Mouse (Mus musculus) erythroid progenitor cell, adult 5-6 weeks (primary cell): ENCODE data around the gene Zfyve21. TPM values are rescaled to one million over a fixed set of nuclear protein-coding genes. Genes with fewer than 3 reads are reported as not detected.

ENCODE experiments used
- ATAC-seq: replicated peaks from 2 replicates; pipeline ENCODE4 v1.8.0; 2016; ENCODE audit warnings: moderate number of reproducible peaks, mild to moderate bottlenecking, moderate TSS enrichment, inconsistent platforms; ENCODE audit not compliant: poor library complexity, low FRiP score, severe bottlenecking
- total RNA-seq, 2 experiments: library from RNA; stranded (forward) in 1 of 2; stranded (reverse) in 1 of 2; fragments of 150-400 nt in 1 of 2; fragments of 186-747, 209-891 nt in 1 of 2; gene quantifications; 2 replicates each; pipeline versions ENCODE4 v1.2.3 to v1.2.4; 2015 to 2017; ENCODE audit warnings: low replicate concordance in 2 of 2

Zfyve21 gene
- total RNA-seq, 2 experiments from 2014 or later: 4.2 to 8.4 TPM

- ATAC-seq: no peak
Observed at GRCm38 (mm10) chr12:111797251-111797650, 16.7 kb upstream of the Zfyve21 start.

GRCm38 (mm10) chr12:111798493-111798892, 15.5 kb upstream of the Zfyve21 start:
- ATAC-seq: no peak

- no peak for ATAC-seq
Observed at GRCm38 (mm10) chr12:111800459-111801183, 13.3 kb upstream of the Zfyve21 start.

GRCm38 (mm10) chr12:111803538-111803937, 10.4 kb upstream of the Zfyve21 start:
- ATAC-seq: no peak

DNA sequence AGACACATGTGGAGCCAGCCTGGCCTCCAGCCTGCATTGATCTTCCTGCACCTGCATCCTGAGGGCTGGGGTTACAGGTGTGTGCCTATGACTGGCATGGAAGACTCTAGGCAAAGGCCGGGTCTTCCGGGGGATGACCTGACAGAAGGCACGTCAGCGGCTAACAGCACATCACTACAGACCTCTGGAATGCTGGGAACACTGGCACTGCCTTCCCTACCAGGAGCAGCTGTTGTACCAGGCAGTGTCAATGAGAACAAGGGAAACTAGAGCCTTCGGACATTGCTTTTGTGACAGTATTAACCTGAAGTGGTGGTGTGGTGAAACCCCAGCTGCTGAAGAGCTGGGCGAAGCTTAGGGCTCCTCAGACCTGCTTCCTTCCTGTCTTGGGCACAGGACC, 5.2 kb upstream of the Zfyve21 start:
- ATAC-seq: no peak

- ATAC-seq: peak; percentile 32; the same call in 1 of the 2 replicates
Observed at GRCm38 (mm10) chr12:111809762-111810161, 4.2 kb upstream of the Zfyve21 start.

DNA sequence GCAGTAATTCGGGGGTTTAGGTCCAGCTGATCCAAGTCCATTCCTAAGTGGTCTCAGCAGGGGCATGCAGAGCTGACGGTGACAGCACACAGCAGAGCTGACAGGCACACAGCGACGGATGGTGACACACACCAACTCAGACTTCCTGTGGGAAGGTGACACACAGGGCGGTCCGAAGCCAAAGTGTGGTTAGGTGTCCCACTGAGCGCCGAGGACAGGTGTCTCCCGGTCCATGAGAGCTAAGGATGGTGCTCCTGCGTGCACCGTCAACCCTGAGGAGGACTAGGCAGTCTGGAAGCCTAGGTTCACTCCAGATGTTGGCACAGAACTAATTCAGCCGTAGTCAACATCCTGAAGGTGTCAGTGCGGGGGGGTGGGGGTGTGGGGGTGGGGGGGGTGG, 1.9 kb upstream of the Zfyve21 start:
- ATAC-seq: no peak

GRCm38 (mm10) chr12:111812611-111813010, 1.4 kb upstream of the Zfyve21 start:
- no peak for ATAC-seq

GRCm38 (mm10) chr12:111813111-111813765, 732 bp upstream of the Zfyve21 start:
- ATAC-seq: peak; percentile 9; the same call in 1 of the 2 replicates

DNA sequence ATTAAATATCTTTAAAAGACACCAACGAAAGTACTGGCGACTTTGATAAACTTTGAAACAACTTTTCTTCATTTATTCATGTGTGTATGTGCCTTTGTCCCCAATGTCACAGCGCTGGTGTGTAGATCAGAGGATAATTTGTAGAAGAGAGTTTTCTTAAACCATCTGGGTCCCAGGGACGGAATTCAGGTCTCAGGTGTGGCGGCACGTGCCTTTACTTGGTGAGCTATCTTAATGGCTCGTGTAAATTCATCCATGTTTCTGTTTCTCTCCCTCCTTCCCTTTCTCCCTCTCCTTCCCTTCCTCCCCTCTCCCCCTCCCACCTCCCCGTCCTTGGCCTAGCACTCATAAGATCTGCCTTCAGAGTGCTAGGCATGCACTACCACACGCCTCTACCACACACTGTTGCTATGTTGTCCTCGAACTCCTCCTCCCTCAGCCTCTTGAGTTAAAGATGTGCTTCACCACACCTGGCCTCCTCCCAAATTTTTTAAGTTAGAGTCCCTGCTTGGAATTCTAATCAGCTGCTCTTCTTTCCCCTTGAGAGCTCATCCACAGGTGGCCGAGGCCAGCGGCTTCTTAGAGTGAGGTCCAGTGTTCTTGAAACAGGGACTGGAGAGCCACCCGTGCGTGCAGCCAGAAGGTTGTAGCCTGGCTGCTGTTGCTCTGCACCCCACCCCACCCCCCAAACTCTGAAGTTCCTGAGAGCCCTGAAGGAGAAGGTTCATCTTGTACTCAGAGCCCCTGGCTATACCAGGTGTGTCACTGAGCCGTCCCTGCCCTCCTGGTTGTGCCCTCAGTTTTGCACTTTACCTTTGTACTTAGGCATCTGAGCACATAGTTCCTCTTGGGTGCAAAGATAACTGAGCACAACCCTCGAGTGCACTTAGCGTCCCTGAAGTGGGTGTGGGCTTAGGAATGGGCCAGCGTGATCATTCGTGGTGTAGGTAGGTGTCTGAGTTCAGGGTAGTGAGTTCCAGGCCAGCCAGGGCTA, 1.1 kb downstream of the Zfyve21 start:
- no peak for ATAC-seq

DNA sequence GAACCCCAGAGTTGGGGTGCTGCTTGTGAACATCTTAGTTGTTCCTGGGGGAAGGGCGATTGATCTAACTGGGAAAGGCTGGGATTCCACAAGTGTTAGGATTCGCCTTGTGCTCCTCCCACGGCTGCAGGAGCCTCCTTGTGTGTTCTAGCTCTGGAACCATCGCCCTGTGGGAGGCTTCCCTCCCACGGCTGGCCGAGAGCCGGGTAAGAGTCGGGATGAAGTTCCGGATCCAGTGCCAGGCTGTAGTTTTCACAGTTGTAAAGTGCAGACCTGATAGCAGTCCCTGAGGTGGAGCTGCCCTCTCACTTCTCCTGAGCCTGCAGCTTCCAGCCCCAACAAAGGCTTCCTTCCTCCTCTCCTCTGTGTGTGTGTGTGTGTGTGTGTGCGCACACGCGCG, 2.6 kb downstream of the Zfyve21 start:
- no peak for ATAC-seq

GRCm38 (mm10) chr12:111816967-111817366, 3.0 kb downstream of the Zfyve21 start:
- 0 out of 2 replicates have a peak, but pooled peaks have one; percentile 8 for ATAC-seq

GRCm38 (mm10) chr12:111817991-111818390, 4.0 kb downstream of the Zfyve21 start:
- ATAC-seq: no peak

DNA sequence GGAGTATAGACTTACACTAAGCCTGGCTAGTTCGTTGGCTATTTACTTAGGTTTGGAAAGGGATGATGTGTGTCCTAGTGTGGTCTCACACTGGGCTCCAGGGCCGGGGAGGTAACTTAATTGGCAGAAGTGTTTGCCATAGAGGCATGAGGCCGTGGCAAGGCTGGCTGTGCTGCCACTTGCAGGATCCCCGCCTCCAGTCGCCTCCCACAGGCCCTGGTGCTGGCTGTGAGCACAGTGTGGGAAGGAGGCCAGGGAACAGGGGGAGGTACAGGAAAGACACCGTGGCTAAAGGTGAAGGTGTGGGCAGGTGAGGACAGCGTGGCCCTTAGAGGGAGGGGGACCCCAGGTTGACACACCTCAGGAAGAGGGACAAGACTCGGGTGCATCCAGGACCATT, 6.0 kb downstream of the Zfyve21 start:
- no peak for ATAC-seq

- no peak for ATAC-seq
Observed at GRCm38 (mm10) chr12:111820708-111821107, 6.7 kb downstream of the Zfyve21 start.

DNA sequence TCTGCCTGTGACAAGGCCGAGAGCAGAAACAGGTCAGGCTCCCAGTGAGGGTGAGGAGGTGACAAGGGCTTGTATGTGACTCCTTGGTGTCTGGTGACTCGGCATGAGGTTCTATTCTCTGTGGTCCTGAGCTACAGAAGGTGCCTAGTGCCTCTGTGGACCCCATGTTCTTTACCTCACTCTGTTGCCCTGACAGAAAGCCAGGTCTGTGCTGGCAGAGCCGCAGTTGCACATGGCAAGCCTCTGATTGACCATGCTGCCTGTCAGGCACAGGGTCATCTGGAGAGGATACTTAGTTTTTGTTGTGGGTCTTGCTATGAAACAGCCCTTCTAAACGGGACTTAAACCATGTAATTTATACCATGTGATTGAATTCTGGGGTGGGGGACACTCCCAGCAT, 8.0 kb downstream of the Zfyve21 start:
- no peak for ATAC-seq

- no peak for ATAC-seq
Observed at GRCm38 (mm10) chr12:111827556-111827955, 13.6 kb downstream of the Zfyve21 start.

- no peak for ATAC-seq
Observed at GRCm38 (mm10) chr12:111829447-111829846, 15.5 kb downstream of the Zfyve21 start.

DNA sequence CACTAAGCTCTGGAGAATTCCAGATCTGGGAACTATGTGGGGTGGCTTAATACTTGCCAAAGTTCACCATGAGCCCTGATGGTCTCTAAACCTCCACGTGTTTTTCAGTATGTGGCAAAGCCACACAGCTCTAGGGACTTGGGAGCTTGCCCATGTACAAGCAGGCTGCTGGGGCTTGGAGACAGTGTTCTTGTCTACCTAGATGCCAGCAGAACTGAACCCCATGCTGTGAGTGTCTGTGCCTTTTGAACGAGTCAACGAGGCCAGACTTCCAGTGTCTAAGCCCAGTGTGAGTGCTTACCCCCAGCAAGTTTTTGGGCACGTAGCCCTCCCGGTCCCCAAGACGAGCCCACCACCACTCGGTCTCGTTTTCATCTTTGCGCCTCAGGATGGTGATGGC, 16.0 kb downstream of the Zfyve21 start:
- ATAC-seq: no peak

DNA sequence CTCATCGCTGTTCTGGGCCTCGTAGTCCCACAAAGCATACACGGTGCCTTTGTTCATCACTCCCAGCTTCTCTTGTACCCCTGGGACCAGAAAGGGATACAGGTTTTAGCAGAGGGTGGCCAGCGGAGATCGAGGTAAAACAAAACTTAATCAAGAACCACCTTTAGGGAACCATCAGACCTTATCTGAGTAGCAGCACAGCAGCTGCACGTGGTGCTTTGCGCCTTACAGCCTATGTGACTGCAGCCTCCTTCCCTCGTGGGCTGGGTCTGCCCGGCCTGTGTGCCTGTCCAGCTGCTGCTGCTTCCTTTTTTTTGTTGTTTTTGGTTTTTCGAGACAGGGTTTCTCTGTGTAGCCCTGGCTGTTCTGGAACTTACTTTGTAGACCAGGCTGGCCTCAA, 16.4 kb downstream of the Zfyve21 start:
- ATAC-seq: no peak
